Mouse (Mus musculus) erythroblast, embryonic 14.5 days (primary cell): ENCODE data around the gene Pkm.

Experiments
- GATA1 ChIP-seq: IDR thresholded peaks from 2 replicates; pipeline ENCODE4 v1.6.1; 2012; ENCODE audit warnings: low read length, inconsistent platforms, mixed read lengths
- TAL1 ChIP-seq: IDR thresholded peaks from 3 replicates; pipeline ENCODE4 v1.6.1; 2012; ENCODE audit warnings: low read length, inconsistent platforms, mixed read lengths

GRCm38 (mm10) chr9:59669172-59669571, 13.0 kb downstream of the Pkm start:
- TF ChIP-seq GATA1 (no peak), TAL1 (no peak)
